Mouse (Mus musculus): ENCODE results near the gene Wnt10b.

DNA sequence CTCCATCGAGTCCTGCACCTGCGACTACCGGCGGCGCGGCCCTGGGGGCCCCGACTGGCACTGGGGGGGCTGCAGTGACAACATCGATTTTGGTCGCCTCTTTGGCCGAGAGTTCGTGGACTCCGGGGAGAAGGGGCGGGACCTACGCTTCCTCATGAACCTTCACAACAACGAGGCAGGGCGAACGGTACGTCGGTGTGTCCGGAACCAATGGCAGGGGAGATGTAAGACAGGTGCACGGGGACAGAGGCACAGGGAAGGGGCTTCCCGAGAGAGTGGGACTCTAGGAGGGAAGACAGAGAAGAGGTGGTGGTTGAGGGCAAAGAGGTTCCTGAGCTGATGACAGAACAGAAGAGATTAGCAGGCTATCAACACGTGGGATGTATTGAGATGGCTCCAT lies 13.8 kb upstream of the Wnt10b start:
- no peak for TF ChIP-seq CTCF (IDR thresholded peaks at IDR 0.05; ENCODE audit: low read depth, low read length)
- no peak for TF ChIP-seq POLR2A (IDR thresholded peaks at IDR 0.05; ENCODE audit: borderline replicate concordance, low read depth, low read length)
